Comparison of ENCODE assay signal across 31 mouse cellular contexts in genomic region chr15:69252095-69252494, GRCm38 (mm10).
"Had no signal": no experiment of that assay in that cellular context is flagged by ENCODE, and none has a peak within 500 bp of the region (broad histone marks: within the 10 kb centered on the region; RNA-seq: fewer than 3 reads in every experiment).

No protein-coding gene starts in this region.

- H3K27me3 ChIP-seq: limb, embryonic 12.5 days; limb, embryonic 13.5 days; limb, embryonic 15.5 days; liver, embryonic 12.5 days; liver, embryonic 13.5 days; liver, embryonic 15.5 days; lung, embryonic 15.5 days; megakaryocyte, embryonic 14.5 days; midbrain, embryonic 12.5 days; midbrain, embryonic 13.5 days; midbrain, embryonic 15.5 days had no signal

- H3K4me2 ChIP-seq: limb, embryonic 12.5 days; limb, embryonic 13.5 days; limb, embryonic 15.5 days; liver, embryonic 11.5 days; liver, embryonic 12.5 days; liver, embryonic 13.5 days; liver, embryonic 15.5 days; lung, embryonic 14.5 days; lung, embryonic 15.5 days; midbrain, embryonic 11.5 days; midbrain, embryonic 12.5 days; midbrain, embryonic 13.5 days; midbrain, embryonic 15.5 days had no signal

- H3K36me3 ChIP-seq: limb, embryonic 10.5 days; limb, embryonic 12.5 days; limb, embryonic 13.5 days; limb, embryonic 15.5 days; liver, embryonic 12.5 days; liver, embryonic 13.5 days; liver, embryonic 15.5 days; lung, embryonic 15.5 days; midbrain, embryonic 10.5 days; midbrain, embryonic 12.5 days; midbrain, embryonic 13.5 days; midbrain, embryonic 15.5 days had no signal

- ATAC-seq: liver, embryonic 12.5 days; liver, postnatal 0 days; lung, postnatal 0 days; midbrain, embryonic 13.5 days; midbrain, embryonic 15.5 days; midbrain, embryonic 16.5 days had no signal

- H3K27ac ChIP-seq: left cerebral cortex, adult 2 months; limb, embryonic 10.5 days; limb, embryonic 12.5 days; limb, embryonic 13.5 days; limb, embryonic 15.5 days; liver, embryonic 12.5 days; liver, embryonic 13.5 days; liver, embryonic 14.5 days; liver, embryonic 15.5 days; lung, embryonic 15.5 days; macrophage; midbrain, embryonic 10.5 days; midbrain, embryonic 12.5 days; midbrain, embryonic 13.5 days; midbrain, embryonic 15.5 days had no signal

- DNase-seq: left cerebral cortex, postnatal 4 days; liver, embryonic 13.5 days; liver, postnatal 0 days; lung, adult 18-20 months; lung, adult 2 months; lung, embryonic 14.5 days; lung, postnatal 10 days; lung, postnatal 14 days; lung, postnatal 36 days; lung, postnatal 4 days; midbrain, embryonic 14.5 days had no signal

- H3K9me3 ChIP-seq: limb, embryonic 10.5 days; limb, embryonic 12.5 days; limb, embryonic 13.5 days; limb, embryonic 15.5 days; liver, embryonic 12.5 days; liver, embryonic 13.5 days; liver, embryonic 15.5 days; lung, embryonic 15.5 days; megakaryocyte, embryonic 14.5 days; midbrain, embryonic 10.5 days; midbrain, embryonic 12.5 days; midbrain, embryonic 13.5 days; midbrain, embryonic 15.5 days had no signal

- H3K4me3 ChIP-seq: left cerebral cortex, adult 2 months; limb, embryonic 10.5 days; limb, embryonic 12.5 days; limb, embryonic 13.5 days; limb, embryonic 15.5 days; liver, embryonic 12.5 days; liver, embryonic 13.5 days; liver, embryonic 15.5 days; lung, embryonic 15.5 days; megakaryocyte, embryonic 14.5 days; midbrain, embryonic 10.5 days; midbrain, embryonic 12.5 days; midbrain, embryonic 13.5 days; midbrain, embryonic 15.5 days; myocyte had no signal

- H3K9ac ChIP-seq: limb, embryonic 12.5 days; limb, embryonic 13.5 days; limb, embryonic 15.5 days; liver, embryonic 12.5 days; liver, embryonic 13.5 days; liver, embryonic 14.5 days; liver, embryonic 15.5 days; liver, postnatal 0 days; lung, embryonic 14.5 days; lung, embryonic 15.5 days; midbrain, embryonic 12.5 days; midbrain, embryonic 13.5 days; midbrain, embryonic 15.5 days had no signal

- H3K4me1 ChIP-seq: limb, embryonic 12.5 days; limb, embryonic 13.5 days; limb, embryonic 15.5 days; liver, embryonic 12.5 days; liver, embryonic 13.5 days; liver, embryonic 15.5 days; lung, embryonic 15.5 days; megakaryocyte, embryonic 14.5 days; midbrain, embryonic 12.5 days; midbrain, embryonic 13.5 days; midbrain, embryonic 15.5 days had no signal
